Mouse (Mus musculus) left cerebral cortex, adult 9 months (tissue): ENCODE results near the gene Sfmbt1.

ENCODE experiments used
- DNase-seq, 2 experiments: peaks; one replicate each; pipeline ENCODE4 v3.0.0; 2022; ENCODE audit warnings: low spot score in 2 of 2

Sfmbt1 gene

GRCm38 (mm10) chr14:30870206-30871147 lies 155.8 kb downstream of the Sfmbt1 start:
- DNase-seq: no peak
